Mouse (Mus musculus): ENCODE measurements around the gene Hpcal4.

Gene Hpcal4

GRCm38 (mm10) chr4:123202094-123202420 is 19.0 kb downstream of the Hpcal4 start:
- no peak for DNase-seq

GRCm38 (mm10) chr4:123207337-123207736 is 24.3 kb downstream of the Hpcal4 start:
- no peak for DNase-seq

DNA sequence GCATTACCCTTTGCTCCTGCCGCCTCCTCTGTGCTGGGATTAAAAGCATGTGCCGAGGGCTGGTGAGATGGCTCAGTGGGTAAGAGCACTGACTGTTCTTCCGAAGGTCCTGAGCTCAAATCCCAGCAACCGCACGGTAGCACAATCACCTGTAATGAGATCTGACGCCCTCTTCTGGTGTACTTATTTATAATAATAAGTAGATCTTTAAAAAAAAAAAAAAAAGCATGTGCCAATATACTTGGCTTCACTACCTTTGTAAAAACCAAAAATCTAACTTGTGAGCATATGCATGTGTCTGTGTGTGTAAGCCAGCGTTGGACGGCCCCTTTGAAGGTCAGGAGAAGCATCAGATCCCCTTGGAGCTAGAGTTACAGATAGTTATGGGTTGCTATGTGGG is 28.0 kb downstream of the Hpcal4 start:
- no peak for DNase-seq

DNA sequence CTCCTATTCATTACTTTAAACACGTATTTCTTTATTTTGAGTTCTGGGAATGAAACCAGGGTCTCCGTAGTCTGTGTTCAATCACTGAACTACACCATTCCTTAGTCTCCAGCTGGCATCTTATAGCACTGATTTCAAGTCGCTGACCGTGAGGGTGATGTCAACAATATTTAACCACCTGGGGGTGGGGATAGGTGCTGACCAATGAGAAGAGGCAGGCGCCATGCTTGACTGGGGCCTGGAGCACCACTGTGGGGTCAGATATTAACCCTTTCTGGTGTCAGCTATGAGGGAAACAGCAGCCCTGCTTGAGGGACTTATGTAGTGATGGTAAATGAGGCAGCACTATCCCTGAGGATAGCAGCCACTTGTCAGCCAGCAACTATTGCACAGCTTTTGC is 28.4 kb downstream of the Hpcal4 start:
- DNase-seq: no peak

GRCm38 (mm10) chr4:123212330-123212729 is 29.3 kb downstream of the Hpcal4 start:
- DNase-seq: no peak

DNA sequence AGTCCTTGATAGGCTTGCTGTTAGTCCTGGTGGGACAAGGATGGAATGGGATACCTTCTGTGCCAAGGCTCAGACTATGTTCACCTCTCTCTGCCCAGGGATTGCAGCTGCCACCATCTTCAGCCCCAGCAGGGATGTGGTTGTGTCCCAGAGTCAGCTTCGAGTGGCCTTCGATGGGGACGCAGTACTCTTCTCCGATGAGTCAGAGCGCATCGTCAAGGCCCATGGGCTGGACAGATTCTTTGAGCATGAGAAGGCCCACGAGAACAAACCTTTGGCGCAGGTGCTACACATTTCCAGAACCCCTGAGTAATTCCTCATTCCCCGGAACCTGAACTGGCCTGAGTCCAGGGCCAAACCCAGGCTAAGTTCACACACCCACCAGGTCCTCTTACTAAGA is 30.9 kb downstream of the Hpcal4 start:
- no peak for DNase-seq

DNA sequence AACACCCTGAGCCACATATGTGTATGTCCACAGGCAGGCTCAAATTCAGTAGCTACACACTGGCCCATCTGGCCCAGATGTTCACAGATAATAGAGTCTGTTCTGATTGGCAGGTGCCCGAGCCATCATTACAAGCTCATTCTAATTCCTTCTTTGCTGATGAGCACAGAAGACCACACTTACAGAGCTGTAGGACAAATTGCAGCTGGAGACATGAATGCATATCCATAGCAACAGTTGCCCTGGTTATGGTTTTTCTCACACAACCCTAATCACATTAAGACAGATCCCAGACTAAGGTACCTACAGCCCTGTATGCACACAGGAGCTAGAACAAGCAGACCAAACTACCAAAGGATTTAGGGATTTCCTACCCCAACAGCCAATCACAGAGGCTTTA is 32.3 kb downstream of the Hpcal4 start:
- no peak for DNase-seq

- peak; percentile 55 for DNase-seq
Measured at GRCm38 (mm10) chr4:123216782-123217181, 33.8 kb downstream of the Hpcal4 start.

GRCm38 (mm10) chr4:123219720-123220357 is 36.8 kb downstream of the Hpcal4 start:
- DNase-seq: peak; percentile 70

- DNase-seq: no peak
Measured at GRCm38 (mm10) chr4:123220637-123221036, 37.6 kb downstream of the Hpcal4 start.

DNA sequence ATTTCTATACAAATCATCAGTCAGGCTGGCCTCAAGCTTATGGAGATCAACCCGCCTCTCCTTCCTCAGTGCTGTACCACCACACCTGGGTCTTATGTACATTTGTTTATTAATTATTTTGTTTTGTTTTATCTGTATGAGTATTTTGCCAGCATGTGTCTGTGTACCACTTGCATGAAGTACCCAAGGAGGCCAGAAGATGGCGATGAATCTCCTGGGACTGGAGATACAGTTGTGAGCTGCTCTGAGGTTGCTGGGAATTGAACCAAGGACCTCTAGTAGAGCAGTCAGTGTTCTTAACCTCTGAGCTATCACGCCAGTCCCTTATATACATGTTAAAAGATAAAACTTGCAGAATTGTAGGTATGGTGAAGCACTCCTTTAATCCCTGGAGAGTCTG is 40.3 kb downstream of the Hpcal4 start:
- no peak for DNase-seq

DNA sequence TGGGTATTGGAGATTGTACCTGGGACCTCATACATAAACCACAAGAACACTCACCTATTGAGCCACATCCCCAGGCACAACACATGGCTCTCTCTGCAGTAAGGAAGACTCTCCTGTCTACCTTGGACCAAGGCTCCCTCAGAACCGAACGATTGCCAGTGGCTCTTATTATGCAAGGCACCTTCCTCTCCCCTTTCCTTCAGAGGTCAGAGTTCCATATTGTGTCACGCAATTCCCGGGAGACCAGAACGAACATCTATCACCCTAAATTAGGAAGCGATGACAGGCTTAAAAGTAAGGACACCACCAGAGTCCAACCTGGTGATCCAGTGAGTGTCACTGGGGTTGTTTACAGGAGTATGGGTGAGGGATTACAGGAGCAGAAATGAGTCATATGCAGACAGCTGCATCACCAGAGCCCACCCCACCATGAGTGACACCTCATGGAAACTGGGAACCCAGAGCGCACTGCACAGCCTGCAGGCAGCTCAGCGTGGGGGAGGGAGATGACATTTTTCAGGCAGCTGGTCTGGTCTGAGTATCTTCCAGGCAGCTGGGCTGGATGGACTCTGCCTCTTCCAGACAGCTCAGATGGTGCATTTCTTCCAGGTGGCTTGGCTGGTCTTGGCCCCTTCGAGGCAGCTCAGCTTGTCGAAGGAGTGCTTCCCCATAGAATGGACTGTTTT is 42.8 kb downstream of the Hpcal4 start:
- no peak for DNase-seq

DNA sequence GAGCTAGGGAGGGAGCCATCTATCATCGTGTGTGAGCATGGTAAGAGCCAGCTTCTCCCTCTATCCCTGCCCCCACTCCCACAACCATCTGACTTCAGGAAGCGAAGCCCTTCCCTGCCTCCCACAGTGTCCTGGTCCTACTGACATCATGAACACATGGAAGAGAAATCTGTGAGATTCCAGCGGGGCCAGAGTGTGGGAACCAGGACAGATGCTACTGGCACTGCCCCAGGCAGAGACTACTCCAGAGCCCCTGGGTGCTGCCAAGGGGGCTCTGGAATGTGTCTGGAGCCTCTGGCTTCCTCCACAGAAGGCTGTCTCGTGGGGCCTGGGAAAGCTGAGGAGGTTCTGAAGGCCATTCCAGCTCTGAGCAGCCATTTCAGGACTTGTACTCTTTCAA is 44.7 kb downstream of the Hpcal4 start:
- DNase-seq: no peak

DNA sequence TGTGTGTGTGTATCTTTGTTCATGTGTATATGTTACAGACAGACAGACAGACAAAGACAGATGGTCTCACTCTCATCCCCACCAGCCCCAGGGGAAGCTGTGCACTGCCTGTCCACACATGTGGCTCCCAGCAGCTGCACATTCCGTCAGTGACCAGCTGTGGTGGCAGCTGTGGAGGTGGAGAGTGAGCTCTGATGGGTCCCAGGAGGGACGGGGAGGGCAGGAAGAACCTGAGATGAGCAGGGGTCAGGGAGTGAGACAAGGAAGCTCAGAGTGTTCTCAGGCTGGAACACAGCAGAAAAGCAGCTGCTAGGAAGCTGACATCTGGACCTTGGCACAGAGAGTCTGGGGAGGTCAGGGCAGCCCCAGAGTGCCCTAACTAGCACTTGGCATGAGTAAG is 45.2 kb downstream of the Hpcal4 start:
- no peak for DNase-seq

DNA sequence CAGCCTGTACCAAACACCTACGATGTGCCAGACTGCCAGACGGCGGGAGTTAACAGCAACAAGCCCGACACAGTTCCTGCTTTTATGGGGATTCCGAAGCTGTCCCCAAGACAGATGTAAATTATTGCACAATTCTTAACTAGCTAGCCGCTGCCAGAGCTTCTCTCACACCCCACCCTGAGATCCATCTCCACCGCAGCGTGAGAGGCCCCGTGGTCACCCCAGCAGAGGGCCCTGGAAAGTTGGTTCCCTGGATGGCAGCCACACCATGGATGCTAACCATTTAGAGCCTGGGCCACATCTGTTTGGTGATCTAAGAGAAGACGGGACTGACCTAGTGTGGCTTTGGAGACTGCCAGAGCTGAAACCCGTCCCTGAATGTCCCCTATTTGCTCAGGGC is 46.1 kb downstream of the Hpcal4 start:
- DNase-seq: no peak

GRCm38 (mm10) chr4:123232841-123233240 is 49.8 kb downstream of the Hpcal4 start:
- no peak for DNase-seq

DNA sequence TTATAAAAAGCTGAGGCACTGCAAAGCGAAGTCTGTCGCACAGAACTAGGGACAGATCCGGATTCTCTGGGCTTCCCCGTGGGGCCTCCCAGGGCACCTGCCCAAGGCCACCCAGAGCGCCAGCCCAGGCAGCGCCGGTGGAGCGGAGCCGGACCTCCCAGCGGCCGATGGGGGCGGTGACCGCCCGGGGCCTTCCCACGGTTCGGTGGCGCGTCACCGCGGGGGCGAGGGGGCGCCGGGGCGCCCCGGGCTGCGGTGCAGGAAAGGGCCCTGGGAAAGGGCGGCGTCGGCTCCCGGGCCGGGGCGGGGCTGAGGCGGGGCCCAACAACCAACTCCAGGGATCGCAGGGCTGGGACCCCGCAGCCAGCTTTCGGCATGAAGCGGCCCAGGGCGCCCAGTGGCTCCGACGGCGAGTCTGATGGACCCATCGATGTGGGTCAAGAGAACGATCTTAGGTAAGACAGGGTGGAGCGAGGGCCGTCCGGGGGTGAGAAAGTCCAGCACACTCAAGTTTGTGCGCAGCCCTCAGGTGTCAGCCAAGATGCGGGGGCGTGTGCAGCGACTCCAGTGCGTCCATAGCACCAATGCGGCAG is 50.6 kb downstream of the Hpcal4 start, which contains the start of gene Heyl:
Gene Heyl, plus strand, starts transcription at position 65 of the 593 bp plus-strand sequence.
- DNase-seq: no peak

GRCm38 (mm10) chr4:123235835-123236430 is 52.9 kb downstream of the Hpcal4 start:
- no peak for DNase-seq

- no peak for DNase-seq
Measured at GRCm38 (mm10) chr4:123236431-123237031, 53.5 kb downstream of the Hpcal4 start.

- DNase-seq: no peak
Measured at GRCm38 (mm10) chr4:123237386-123238266, 54.6 kb downstream of the Hpcal4 start.

GRCm38 (mm10) chr4:123239361-123240203 is 56.6 kb downstream of the Hpcal4 start:
- no peak for DNase-seq

Measured in cerebellum, adult 9-10 months (tissue).